Mouse (Mus musculus) urinary bladder, postnatal 36 days (tissue): ENCODE measurements around the gene Hfe.
A peak's percentile ranks its signal among the peaks of the same experiment; 100 is the strongest.
"Not testable (repeated sequence)": the region's sequence is repeated elsewhere in the genome, so short reads cannot be mapped to it uniquely, and the experiment has no call there.

Experiments used
- DNase-seq, 2 experiments: peaks; one replicate each; pipeline ENCODE4 v3.0.0; 2022; ENCODE audit warnings: low spot score in 2 of 2, mixed read lengths in 1 of 2

Hfe gene

DNA sequence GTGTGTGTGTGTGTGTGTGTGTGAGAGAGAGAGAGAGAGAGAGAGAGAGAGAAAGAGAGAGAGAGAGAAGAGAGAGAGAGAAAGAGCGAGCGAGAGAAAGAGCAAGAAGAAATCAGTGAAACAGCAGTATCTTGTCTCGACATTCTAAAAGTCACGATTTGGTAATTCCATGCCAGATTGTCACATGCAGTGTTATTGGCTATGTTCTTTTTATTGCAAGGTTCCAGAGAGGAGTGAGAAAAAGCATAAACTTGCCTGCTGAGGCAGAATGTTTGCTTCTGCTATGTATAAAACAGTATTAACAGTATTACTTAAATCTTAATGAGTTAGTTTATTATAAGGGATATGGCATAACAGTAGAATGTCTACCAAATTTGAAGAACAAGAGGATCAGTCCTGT is 24.7 kb downstream of the Hfe start:
- no peak for DNase-seq

DNA sequence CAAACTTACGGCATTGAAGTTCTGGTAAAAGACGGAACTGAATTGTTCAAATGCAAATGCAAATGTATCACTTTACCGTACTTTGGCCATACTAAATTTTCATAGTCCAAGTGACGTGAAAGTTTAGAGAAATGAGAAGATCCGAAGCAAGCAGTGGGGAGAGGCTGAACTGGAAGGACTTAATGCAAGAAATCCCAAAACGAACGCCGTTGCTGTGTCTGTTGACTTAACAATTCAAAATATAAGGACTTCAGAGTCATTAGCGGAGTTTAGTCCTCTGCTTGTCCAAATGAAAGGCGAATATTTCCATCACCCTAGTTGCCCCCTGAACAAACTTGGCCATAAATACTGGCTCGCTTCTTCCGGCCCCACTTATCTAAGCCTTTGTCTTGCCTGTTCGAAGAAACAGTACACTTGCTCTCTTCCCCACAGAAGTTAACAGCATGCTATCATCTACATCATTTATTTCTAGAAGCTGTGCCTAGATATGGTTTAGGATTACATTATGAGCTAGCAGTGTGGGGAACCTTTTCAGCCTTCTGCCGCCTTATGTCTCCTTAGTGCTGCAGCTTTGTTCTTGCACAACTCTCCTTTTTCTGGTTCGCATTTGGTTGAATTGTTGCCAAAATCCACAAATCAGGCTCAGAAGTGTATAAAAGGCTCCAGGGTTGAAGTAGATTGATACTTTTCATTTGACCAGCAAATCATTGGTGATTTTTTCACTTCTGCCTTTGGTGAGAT is 25.4 kb downstream of the Hfe start:
- no peak for DNase-seq

DNA sequence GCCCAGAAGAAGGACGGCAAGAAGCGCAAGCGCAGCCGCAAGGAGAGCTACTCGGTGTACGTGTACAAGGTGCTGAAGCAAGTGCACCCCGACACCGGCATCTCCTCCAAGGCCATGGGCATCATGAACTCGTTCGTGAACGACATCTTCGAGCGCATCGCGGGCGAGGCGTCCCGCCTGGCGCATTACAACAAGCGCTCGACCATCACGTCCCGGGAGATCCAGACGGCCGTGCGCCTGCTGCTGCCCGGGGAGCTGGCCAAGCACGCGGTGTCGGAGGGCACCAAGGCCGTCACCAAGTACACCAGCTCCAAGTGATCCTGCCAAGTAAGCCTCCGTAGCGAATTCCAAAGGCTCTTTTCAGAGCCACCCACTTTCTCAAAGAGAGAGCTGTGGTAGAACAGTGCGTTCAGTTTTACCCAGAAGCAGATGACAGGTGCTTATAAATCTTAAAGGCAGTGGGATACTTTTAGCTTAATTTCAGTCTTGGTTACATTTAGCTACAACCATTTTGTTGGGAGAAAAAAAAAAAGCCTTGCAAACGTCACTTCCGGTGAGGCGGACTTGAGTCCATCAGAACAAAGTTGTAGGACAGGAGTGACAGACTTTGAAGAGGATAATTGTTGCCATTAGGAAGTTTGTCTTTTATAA is 26.2 kb downstream of the Hfe start:
- peak in 1 of 2 experiments; percentile 35 for DNase-seq

DNA sequence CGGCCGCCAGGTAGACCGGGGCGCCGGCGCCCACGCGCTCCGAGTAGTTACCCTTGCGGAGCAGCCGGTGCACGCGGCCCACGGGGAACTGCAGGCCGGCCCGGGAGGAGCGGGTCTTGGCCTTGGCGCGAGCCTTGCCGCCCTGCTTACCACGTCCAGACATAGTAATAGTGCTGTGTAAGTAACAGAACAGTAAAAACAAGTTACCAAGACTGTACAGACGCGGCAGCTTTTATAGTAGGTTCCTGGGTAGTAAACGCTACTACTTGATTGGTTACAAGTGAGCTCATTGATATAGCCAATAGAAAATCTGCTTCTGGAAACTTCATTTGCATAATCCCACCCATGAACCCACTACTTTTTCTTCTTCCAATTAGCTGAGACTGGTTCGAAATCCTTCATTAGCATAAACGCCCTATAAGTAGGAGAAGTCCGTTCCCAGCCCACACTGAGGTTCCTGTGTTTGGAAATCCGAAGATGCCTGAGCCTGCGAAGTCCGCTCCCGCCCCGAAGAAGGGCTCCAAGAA is 26.8 kb downstream of the Hfe start, which contains the start of the genes Hist1h2ac and Hist1h2bc:
Gene Hist1h2ac (minus strand): TSS at position 194 of the 527 bp plus-strand sequence.
Gene Hist1h2bc (plus strand): TSS at position 445 of the 527 bp plus-strand sequence.
- peak; percentile 73 to 79 for DNase-seq

DNA sequence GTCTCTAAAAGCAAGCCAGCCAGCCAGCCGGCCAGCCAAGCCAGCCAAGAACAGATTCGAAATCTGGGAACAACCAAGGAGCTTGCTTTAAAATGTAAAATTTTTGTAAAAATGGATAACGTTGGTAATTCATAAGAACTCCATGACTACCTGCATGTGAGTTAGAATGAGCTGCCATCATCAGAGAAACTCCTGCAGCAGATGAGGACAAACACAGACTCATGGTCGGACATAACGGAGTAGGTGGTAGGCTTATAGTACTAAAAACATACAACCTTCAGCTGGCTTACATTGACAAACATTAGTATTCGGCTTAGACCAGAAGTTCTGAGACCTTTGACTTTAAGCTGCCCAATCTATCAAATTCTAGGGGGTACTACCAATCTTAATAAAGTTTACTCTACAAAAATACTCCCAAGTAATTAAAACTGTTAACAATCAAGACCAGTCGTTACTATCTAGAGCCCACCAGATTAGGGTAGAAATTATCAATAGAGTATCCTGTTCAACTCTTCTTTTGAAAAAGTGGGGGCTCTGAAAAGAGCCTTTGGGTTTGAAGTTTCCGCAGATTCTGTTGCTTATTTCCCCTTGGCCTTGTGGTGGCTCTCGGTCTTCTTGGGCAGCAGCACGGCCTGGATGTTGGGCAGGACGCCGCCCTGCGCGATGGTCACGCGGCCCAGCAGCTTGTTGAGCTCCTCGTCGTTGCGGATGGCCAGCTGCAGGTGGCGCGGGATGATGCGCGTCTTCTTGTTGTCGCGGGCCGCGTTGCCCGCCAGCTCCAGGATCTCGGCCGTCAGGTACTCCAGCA is 27.5 kb downstream of the Hfe start:
- not testable (repeated sequence) for DNase-seq

DNA sequence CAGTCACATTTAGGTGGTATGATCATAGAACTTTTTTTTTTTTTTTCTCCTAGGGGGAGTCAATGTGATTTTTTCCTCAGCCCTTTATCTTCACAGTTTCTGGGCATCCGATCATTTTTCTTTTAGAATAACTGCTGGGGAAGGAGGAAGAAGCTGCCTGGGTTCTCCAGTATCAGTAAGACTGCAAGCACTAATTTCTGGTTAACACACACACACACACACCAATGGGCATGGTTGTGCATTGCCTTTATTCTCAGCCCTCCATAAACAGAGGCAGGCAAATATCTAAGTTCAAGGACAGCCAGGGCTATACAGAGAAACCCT is 28.1 kb downstream of the Hfe start:
- no peak for DNase-seq

DNA sequence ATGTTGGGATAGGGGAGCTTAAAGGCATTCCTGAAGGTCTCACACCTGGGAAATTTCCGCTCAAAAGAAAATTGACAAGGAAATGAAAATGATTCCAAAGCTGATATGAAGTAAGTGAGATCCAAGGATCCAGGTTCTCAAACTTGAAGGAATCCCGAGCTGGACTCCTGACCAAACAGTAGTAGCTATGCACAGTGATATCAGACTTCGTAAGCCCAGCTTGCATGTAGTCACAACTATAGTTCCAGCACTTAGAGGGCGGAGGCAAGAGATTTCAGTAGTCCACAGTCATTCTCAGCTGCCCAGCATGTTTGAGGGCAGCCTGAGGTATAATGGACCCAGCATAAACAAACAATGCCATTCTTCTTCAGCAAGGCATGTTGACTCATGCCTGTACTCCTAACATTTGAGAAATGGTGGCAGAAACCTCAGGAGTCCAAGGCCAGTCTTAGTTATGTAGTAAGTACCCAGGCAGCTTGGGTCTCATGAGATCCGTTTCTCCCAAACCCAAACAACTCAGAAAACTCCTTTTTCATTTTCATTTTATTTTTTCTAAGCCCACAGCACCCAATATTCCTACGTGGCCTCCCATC is 28.6 kb downstream of the Hfe start:
- DNase-seq = no peak

DNA sequence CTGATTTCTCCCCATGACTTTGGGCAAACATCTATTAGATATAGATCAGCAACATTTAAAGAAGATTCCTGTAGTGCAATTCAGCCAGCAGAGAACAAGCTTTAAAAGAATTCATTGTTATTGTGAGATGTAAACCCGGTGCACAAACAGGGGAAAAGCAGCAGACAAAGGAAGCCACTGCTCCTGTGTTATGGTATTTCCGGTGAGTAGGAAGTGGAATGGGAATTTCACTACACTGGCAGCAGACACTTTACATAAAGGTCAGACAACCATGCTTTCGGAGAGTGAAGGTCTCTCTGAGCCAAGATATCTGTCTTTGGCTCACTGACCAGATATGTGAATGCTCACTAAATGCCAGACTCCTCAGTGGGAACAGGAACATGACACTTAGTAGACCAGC is 48.1 kb downstream of the Hfe start:
- no peak for DNase-seq

DNA sequence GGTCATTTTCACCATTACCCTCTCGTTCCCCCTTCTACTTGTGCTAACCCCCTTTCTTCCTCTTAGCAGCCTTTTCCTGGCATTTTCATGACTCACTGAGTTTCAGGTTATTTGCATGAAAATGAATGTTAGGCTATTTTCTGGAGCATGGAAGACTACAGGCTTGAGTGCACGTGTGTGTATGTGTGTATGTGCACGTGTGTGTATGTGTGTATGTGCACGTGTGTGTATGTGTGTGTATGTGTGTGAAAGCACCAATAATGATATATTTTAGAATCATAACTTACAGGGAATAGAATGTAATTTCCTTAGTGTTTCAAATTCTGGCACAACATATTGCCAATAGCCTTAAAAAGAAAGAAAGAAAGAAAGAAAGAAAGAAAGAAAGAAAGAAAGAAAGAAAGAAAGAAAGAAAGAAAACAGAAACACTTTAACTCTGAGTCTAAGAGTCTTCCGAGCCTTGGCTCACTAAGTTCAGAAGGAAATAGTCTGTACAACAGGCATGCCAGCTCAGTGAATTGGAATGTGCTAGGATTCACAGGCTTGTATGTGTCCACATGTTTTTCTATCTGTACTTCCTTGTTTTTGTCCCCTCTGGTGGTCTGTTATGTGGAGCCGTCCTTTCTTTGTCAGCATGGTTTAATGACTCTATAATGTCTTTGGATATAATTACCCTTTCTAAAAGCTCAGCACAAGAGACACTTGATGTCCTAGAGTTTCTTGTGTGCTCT is 50.9 kb downstream of the Hfe start:
- DNase-seq = no peak
